Mouse (Mus musculus): ENCODE results near the gene Camsap2.

- no peak for TF ChIP-seq CTCF (IDR thresholded peaks at IDR 0.05; ENCODE audit: low read depth)
- TF ChIP-seq EP300 (optimal IDR thresholded peaks at IDR 0.05): no peak
Measured at GRCm38 (mm10) chr1:136247393-136247792, 98.5 kb downstream of the Camsap2 start.
